Mouse (Mus musculus) liver, embryonic 11.5 days (tissue): ENCODE measurements around the gene Gprin1. TPM values are rescaled to one million over a fixed set of nuclear protein-coding genes. Genes with fewer than 3 reads are reported as not detected.

Experiments used
- ATAC-seq: fragments of 200-750 bp; cut with Nextera tagmentation; replicated peaks from 2 replicates; pipeline ENCODE4 v1.8.0; 2017; ENCODE audit warnings: moderate number of reproducible peaks, mild to moderate bottlenecking, moderate TSS enrichment, moderate library complexity; ENCODE audit not compliant: low FRiP score
- DNase-seq: peaks from one replicate; pipeline ENCODE4 v3.0.0-alpha.2; 2017; ENCODE audit warnings: low spot score
- H3K27ac ChIP-seq: fragments of 300-500 bp; sonication (generic); 2 replicates; pipeline ENCODE4 v1.5.1; 2014; ENCODE audit warnings: mild to moderate bottlenecking, low read depth, low read length, control low read depth
- H3K27me3 ChIP-seq: fragments of 300-500 bp; sonication (generic); replicated peaks from 2 replicates; pipeline ENCODE4 v1.6.1; 2014; ENCODE audit warnings: low read length, mixed read lengths; ENCODE audit not compliant: control insufficient read depth, insufficient read depth
- H3K36me3 ChIP-seq: fragments of 300-500 bp; sonication (generic); 2 replicates; pipeline ENCODE4 v1.6.1; 2014; ENCODE audit warnings: mild to moderate bottlenecking, low read length, moderate library complexity, mixed read lengths; ENCODE audit not compliant: control insufficient read depth, insufficient read depth
- H3K4me1 ChIP-seq: fragments of 300-500 bp; sonication (generic); replicated peaks from 2 replicates; pipeline ENCODE4 v1.6.1; 2014; ENCODE audit warnings: low read length, mixed read lengths; ENCODE audit not compliant: control insufficient read depth, insufficient read depth
- H3K4me2 ChIP-seq: fragments of 300-500 bp; sonication (generic); 2 replicates; pipeline ENCODE4 v1.6.1; 2014; ENCODE audit warnings: mild to moderate bottlenecking, control low read depth, moderate library complexity
- H3K4me3 ChIP-seq: fragments of 300-500 bp; sonication (generic); 2 replicates; pipeline ENCODE4 v1.5.1; 2014; ENCODE audit warnings: low read depth, low read length, control low read depth
- H3K9ac ChIP-seq: fragments of 300-500 bp; sonication (generic); 2 replicates; pipeline ENCODE4 v1.6.1; 2014; ENCODE audit warnings: low read depth, low read length, control low read depth
- H3K9me3 ChIP-seq: fragments of 300-500 bp; sonication (generic); 2 replicates; pipeline ENCODE4 v1.6.1; 2016; ENCODE audit warnings: low read length, inconsistent platforms, mixed read lengths; ENCODE audit not compliant: control insufficient read depth
- WGBS: fragments of 180-500 bp; shearing (Covaris S2); extraction: QIAGEN DNeasy Blood & Tissue Kit; methylation state at CpG from one replicate; pipeline ENCODE4 v1.1.7; 2014; 5-methylcytosine and 5-hydroxymethylcytosine counted together
- polyA plus RNA-seq: library from polyadenylated mRNA; unstranded; fragments of >200 nt; fragmentation: Nextera tagmentation; extraction: Ambion mirVana; gene quantifications from 2 replicates; pipeline ENCODE4 v1.2.1, GENCODE M21; 2014

Gene Gprin1
- polyA plus RNA-seq, 1 experiment from 2014 or later = 0.30 TPM

- H3K36me3 ChIP-seq = no peaks in the 10 kb centered on the region
- peak within 1 kb of the TSS; percentile 27 for H3K4me3 ChIP-seq
- peaks cover 54% of the 10 kb centered on the region for H3K27me3 ChIP-seq
- no peaks in the 10 kb centered on the region for H3K4me1 ChIP-seq
- ATAC-seq (no peak), DNase-seq (peak; percentile 62)
- H3K9me3 ChIP-seq = no peaks in the 10 kb centered on the region
- H3K27ac ChIP-seq = no peak within 1 kb of the TSS
- peak within 1 kb of the TSS; percentile 55 for H3K4me2 ChIP-seq
- WGBS = 4% methylated on average over 35 of the region's 35 CpGs
- H3K9ac ChIP-seq = no peak within 1 kb of the TSS
These were observed 16.6 kb upstream of the Gprin1 start, which contains the start of gene Sncb for GRCm38 (mm10) chr13:54766192-54766768. TSS of gene Sncb (minus strand) at chr13:54766595.

- H3K27me3 ChIP-seq = peaks cover 54% of the 10 kb centered on the region
- H3K9ac ChIP-seq = no peak overlapping the region
These were observed 15.9 kb upstream of the Gprin1 start for GRCm38 (mm10) chr13:54765281-54766191.

GRCm38 (mm10) chr13:54760906-54761305, 11.2 kb upstream of the Gprin1 start:
- H3K4me3 ChIP-seq = no peak overlapping the region
- H3K27me3 ChIP-seq = peaks cover 62% of the 10 kb centered on the region
- no peaks in the 10 kb centered on the region for H3K36me3 ChIP-seq
- ATAC-seq (no peak), DNase-seq (no peak)
- WGBS = 74% methylated on average over 7 of the region's 7 CpGs
- no peaks in the 10 kb centered on the region for H3K4me1 ChIP-seq
- H3K9ac ChIP-seq = no peak overlapping the region
- H3K4me2 ChIP-seq = no peak overlapping the region
- H3K9me3 ChIP-seq = no peaks in the 10 kb centered on the region
- H3K27ac ChIP-seq = no peak overlapping the region

More at GRCm38 (mm10) chr13:54765281-54766191, 15.9 kb upstream of the Gprin1 start:
- Histone ChIP-seq H3K4me3 (peak overlapping the region; percentile 27), H3K27ac (no peak overlapping the region), H3K4me1 (no peaks in the 10 kb centered on the region), H3K9me3 (no peaks in the 10 kb centered on the region), H3K36me3 (no peaks in the 10 kb centered on the region), H3K4me2 (peak overlapping the region; percentile 55)
- ATAC-seq (no peak), DNase-seq (no peak)
- 6% methylated on average over 44 of the region's 44 CpGs for WGBS

- peaks cover 59% of the 10 kb centered on the region for H3K27me3 ChIP-seq
- ATAC-seq (no peak), DNase-seq (no peak)
- H3K27ac ChIP-seq = no peak overlapping the region
- no peak overlapping the region for H3K4me2 ChIP-seq
- H3K36me3 ChIP-seq = no peaks in the 10 kb centered on the region
- 56% methylated on average over 8 of the region's 8 CpGs for WGBS
- H3K9me3 ChIP-seq = no peaks in the 10 kb centered on the region
- H3K4me1 ChIP-seq = no peaks in the 10 kb centered on the region
- H3K9ac ChIP-seq = no peak overlapping the region
- no peak overlapping the region for H3K4me3 ChIP-seq
These were observed 10.6 kb upstream of the Gprin1 start for GRCm38 (mm10) chr13:54760164-54760795.

- H3K4me3 ChIP-seq = no peak overlapping the region
- DNase-seq (no peak), ATAC-seq (no peak)
- no peaks in the 10 kb centered on the region for H3K9me3 ChIP-seq
- no peaks in the 10 kb centered on the region for H3K4me1 ChIP-seq
- H3K27ac ChIP-seq = no peak overlapping the region
- no peak overlapping the region for H3K4me2 ChIP-seq
- WGBS = 18% methylated on average over 7 of the region's 7 CpGs
- H3K36me3 ChIP-seq = no peaks in the 10 kb centered on the region
- no peak overlapping the region for H3K9ac ChIP-seq
- H3K27me3 ChIP-seq = peaks cover 51% of the 10 kb centered on the region
These were observed 9.8 kb upstream of the Gprin1 start for GRCm38 (mm10) chr13:54759496-54759895.

- H3K4me1 ChIP-seq = no peaks in the 10 kb centered on the region
- H3K4me2 ChIP-seq = peak overlapping the region; percentile 66
- H3K27me3 ChIP-seq = peaks cover 49% of the 10 kb centered on the region
- no peak overlapping the region for H3K4me3 ChIP-seq
- ATAC-seq (no peak), DNase-seq (no peak)
- 6% methylated on average over 29 of the region's 29 CpGs for WGBS
- H3K9me3 ChIP-seq = no peaks in the 10 kb centered on the region
- H3K9ac ChIP-seq = no peak overlapping the region
- no peaks in the 10 kb centered on the region for H3K36me3 ChIP-seq
- H3K27ac ChIP-seq = no peak overlapping the region
These were observed 9.2 kb upstream of the Gprin1 start for GRCm38 (mm10) chr13:54758756-54759470.

GRCm38 (mm10) chr13:54758045-54758755, 8.5 kb upstream of the Gprin1 start:
- Histone ChIP-seq H3K9me3 (no peaks in the 10 kb centered on the region), H3K27ac (no peak overlapping the region), H3K36me3 (no peaks in the 10 kb centered on the region), H3K4me1 (no peaks in the 10 kb centered on the region), H3K27me3 (peaks cover 42% of the 10 kb centered on the region), H3K9ac (no peak overlapping the region), H3K4me2 (peak overlapping the region; percentile 66), H3K4me3 (peak overlapping the region; percentile 44)
- DNase-seq (peak; percentile 79), ATAC-seq (peak; percentile 70)
- WGBS = under 1% methylated on average over 43 of the region's 43 CpGs
